Mouse (Mus musculus) c-Kit-positive CD71-positive TER-119-positive erythroid progenitor cells, embryonic 14.5 days (primary cell): Measurements from ENCODE around the gene Pou2af1.

ENCODE experiments used
- DNase-seq: peaks from one replicate; pipeline ENCODE4 v3.0.0-alpha.2; 2013; ENCODE audit warnings: low spot score

Gene Pou2af1

GRCm38 (mm10) chr9:51213023-51213728, at the start of gene Pou2af1:
Pou2af1 (plus strand) TSS chr9:51213708.
- no peak for DNase-seq

GRCm38 (mm10) chr9:51163989-51164388, 49.5 kb upstream of the Pou2af1 start:
- DNase-seq, result no peak

- no peak for DNase-seq
Measured at GRCm38 (mm10) chr9:51165312-51166180, 48.0 kb upstream of the Pou2af1 start, which contains the start of gene Gm32742. Gm32742 (minus strand) TSS chr9:51165517.

- no peak for DNase-seq
Measured at GRCm38 (mm10) chr9:51167954-51168353, 45.6 kb upstream of the Pou2af1 start.

- no peak for DNase-seq
Measured at GRCm38 (mm10) chr9:51168698-51169097, 44.8 kb upstream of the Pou2af1 start.

GRCm38 (mm10) chr9:51169133-51169532, 44.4 kb upstream of the Pou2af1 start:
- DNase-seq, result no peak

GRCm38 (mm10) chr9:51170298-51170697, 43.2 kb upstream of the Pou2af1 start:
- no peak for DNase-seq

GRCm38 (mm10) chr9:51174890-51175464, 38.5 kb upstream of the Pou2af1 start:
- no peak for DNase-seq

- DNase-seq, result no peak
Measured at GRCm38 (mm10) chr9:51175722-51176121, 37.8 kb upstream of the Pou2af1 start.

GRCm38 (mm10) chr9:51178297-51178696, 35.2 kb upstream of the Pou2af1 start:
- DNase-seq, result no peak

- DNase-seq, result no peak
Measured at GRCm38 (mm10) chr9:51180621-51181020, 32.9 kb upstream of the Pou2af1 start.

- no peak for DNase-seq
Measured at GRCm38 (mm10) chr9:51182716-51183710, 30.5 kb upstream of the Pou2af1 start.

- DNase-seq, result no peak
Measured at GRCm38 (mm10) chr9:51185386-51185785, 28.1 kb upstream of the Pou2af1 start.

- DNase-seq, result no peak
Measured at GRCm38 (mm10) chr9:51185871-51186270, 27.6 kb upstream of the Pou2af1 start.

- DNase-seq, result no peak
Measured at GRCm38 (mm10) chr9:51190655-51191054, 22.9 kb upstream of the Pou2af1 start.

GRCm38 (mm10) chr9:51194790-51195189, 18.7 kb upstream of the Pou2af1 start:
- DNase-seq, result no peak

- no peak for DNase-seq
Measured at GRCm38 (mm10) chr9:51208974-51209332, 4.6 kb upstream of the Pou2af1 start.

GRCm38 (mm10) chr9:51211191-51211590, 2.3 kb upstream of the Pou2af1 start:
- DNase-seq, result no peak

GRCm38 (mm10) chr9:51213729-51214237, 275 bp downstream of the Pou2af1 start:
- DNase-seq, result no peak

- no peak for DNase-seq
Measured at GRCm38 (mm10) chr9:51215311-51215710, 1.8 kb downstream of the Pou2af1 start.

- no peak for DNase-seq
Measured at GRCm38 (mm10) chr9:51215949-51216348, 2.4 kb downstream of the Pou2af1 start.
